Mouse (Mus musculus): Measurements from ENCODE around the gene Arhgef28.

DNA sequence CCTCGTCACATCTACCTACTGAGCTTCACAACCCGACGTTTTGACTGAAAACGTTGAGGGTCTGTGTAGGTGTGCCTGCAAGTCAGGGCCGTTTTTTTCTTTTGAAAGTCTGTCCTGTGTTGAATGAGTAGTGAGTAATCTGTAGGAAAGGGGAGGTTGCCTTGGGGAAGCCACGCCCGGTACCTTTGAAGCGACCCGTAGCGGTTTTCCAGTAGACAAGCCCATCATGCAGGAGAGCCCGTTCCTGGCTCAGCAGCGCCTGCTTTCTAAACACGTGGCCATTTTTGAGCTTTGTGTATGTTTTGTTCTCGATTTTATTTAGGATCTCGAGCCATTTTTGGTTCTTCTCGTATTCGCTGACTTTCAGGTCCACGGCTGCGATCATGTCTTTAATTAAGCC lies 252.7 kb downstream of the Arhgef28 start:
- TF ChIP-seq CTCF (IDR thresholded peaks at IDR 0.05; ENCODE audit: borderline replicate concordance, extremely low read depth, insufficient read depth, insufficient read length), result no peak
- no peak for TF ChIP-seq POLR2A (IDR thresholded peaks at IDR 0.05; ENCODE audit: borderline replicate concordance, extremely low read depth, insufficient read depth, insufficient read length, poor library complexity, severe bottlenecking)
